Mouse (Mus musculus): ENCODE results near the gene Olfr231. TPM values are rescaled to one million over a fixed set of nuclear protein-coding genes. Genes with fewer than 3 reads are reported as not detected.

Olfr231 gene
- polyA plus RNA-seq (2015; fragmentation: Nextera tagmentation; extraction: Ambion mirVana), result not detected in 2 replicates

DNA sequence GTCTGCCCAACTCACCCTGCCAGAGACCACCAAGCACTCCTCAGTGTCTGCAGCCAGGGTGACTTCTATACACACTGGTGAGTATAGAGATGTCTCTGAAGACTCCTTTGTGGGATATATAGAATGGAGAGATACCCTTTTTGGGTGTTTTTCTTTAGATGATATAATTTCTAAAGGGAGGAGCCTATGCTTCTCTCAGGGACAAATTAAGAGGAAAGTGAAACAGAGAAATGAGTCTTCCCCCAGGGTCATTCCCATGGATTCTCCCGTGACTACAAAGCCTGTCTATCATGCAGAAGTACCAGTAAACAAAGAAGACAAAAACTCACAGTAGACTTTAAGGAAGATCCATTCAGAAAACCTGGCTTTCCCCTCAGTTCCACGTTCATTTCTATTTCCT, at the start of gene Olfr231:
Gene Olfr231 (minus strand): TSS at position 101 of the 400 bp plus-strand sequence.
- no peaks in the 10 kb centered on the region for H3K27me3 ChIP-seq (replicated peaks)
- 57% methylated on average over 2 of the region's 2 CpGs for WGBS
- H3K4me2 ChIP-seq, result no peak within 1 kb of the TSS
- H3K9ac ChIP-seq, result no peak within 1 kb of the TSS
- no peak within 1 kb of the TSS for H3K4me3 ChIP-seq
- H3K27ac ChIP-seq (replicated peaks), result no peak within 1 kb of the TSS
- H3K36me3 ChIP-seq, result no peaks in the 10 kb centered on the region
- ATAC-seq (ENCODE audit: extremely low read depth, insufficient number of reproducible peaks, low FRiP score, low TSS enrichment), result no peak
- no peaks in the 10 kb centered on the region for H3K4me1 ChIP-seq
- H3K9me3 ChIP-seq, result no peaks in the 10 kb centered on the region

DNA sequence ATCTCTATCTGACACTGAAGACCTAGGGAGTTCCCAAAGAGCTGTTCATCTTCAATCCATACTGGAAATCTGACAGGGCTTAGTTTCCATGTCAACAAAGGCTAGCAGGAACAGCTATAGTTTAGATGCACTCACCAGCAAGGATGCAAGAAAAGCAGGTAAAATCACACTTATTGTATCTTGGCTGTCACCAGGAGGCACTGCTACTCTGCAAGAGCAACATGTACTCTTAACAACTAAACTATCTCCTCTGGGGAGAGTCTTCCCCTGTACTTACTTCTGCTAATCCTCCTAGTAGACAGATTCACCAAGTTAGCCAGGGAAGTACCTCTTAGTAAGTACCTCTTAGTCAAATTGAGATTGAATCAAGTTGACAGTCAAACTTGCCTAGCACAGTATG, 48.1 kb upstream of the Olfr231 start:
- Histone ChIP-seq H3K4me1 (peaks cover 19% of the 10 kb centered on the region), H3K4me2 (no peak overlapping the region), H3K4me3 (no peak overlapping the region), H3K27ac (replicated peaks) (no peak overlapping the region), H3K27me3 (replicated peaks) (no peaks in the 10 kb centered on the region), H3K9ac (no peak overlapping the region), H3K36me3 (no peaks in the 10 kb centered on the region), H3K9me3 (no peaks in the 10 kb centered on the region)
- ATAC-seq (ENCODE audit: extremely low read depth, insufficient number of reproducible peaks, low FRiP score, low TSS enrichment), result no peak

DNA sequence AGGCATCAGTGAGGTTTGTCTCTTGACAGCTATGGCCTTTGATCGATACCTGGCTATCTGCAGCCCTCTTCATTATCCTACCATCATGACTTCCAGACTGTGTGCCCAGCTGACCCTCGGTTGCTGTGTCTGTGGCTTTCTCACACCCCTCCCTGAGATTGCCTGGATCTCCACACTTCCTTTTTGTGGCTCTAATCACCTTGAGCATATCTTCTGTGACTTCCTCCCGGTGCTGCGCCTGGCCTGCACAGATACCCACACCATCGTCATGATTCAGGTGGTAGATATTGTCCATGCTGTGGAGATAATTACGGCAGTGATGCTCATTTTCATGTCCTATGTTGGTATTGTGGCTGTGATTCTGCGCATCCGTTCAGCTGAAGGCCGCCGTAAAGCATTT, 38.1 kb upstream of the Olfr231 start:
- ATAC-seq (ENCODE audit: extremely low read depth, insufficient number of reproducible peaks, low FRiP score, low TSS enrichment), result no peak
- Histone ChIP-seq H3K36me3 (no peaks in the 10 kb centered on the region), H3K4me1 (no peaks in the 10 kb centered on the region), H3K27me3 (replicated peaks) (no peaks in the 10 kb centered on the region), H3K27ac (replicated peaks) (no peak overlapping the region), H3K4me3 (no peak overlapping the region), H3K4me2 (no peak overlapping the region), H3K9ac (no peak overlapping the region), H3K9me3 (no peaks in the 10 kb centered on the region)
- 78% methylated on average over 10 of the region's 10 CpGs for WGBS

DNA sequence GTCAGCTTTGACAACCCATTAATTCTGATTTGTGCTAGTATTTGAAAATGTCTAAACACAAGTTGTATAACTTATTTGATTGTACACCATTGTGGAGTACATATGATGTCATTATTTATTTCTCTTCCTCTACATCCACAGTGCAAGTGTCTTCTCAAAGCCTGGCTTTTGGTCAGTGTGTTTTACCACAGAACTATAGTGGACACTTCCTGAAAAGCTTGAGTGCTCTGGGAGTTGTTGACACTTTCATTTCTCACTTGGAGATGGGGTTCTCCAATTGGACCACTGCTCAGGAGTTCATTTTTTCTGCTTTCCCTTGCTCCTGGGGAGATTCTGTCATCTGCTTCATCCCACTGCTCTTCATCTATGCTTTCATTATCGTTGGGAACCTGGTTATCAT, 37.5 kb upstream of the Olfr231 start:
- Histone ChIP-seq H3K36me3 (no peaks in the 10 kb centered on the region), H3K4me1 (no peaks in the 10 kb centered on the region)
- WGBS, result 78% methylated on average over 1 of the region's 1 CpGs

DNA sequence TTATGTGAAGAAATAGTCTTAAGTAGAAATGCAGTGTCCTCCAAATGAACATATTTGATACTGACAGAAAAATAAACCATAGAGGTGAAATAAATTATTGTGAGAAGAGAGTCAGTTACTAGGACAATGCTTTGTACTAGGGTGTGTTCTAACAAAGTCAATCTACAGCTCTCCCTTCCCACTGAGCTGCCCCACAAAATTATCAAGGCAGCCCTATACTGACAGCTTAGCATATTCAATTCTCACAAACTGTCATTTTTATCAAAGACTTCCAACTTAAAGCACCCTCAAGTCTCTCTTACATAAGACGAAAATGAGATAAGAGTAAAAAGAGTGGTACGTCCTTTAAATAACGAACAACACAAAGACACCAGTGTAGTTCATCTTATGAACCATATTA, 36.7 kb upstream of the Olfr231 start:
- 73% methylated on average over 3 of the region's 3 CpGs for WGBS
- H3K27me3 ChIP-seq (replicated peaks), result no peaks in the 10 kb centered on the region
- no peak overlapping the region for H3K27ac ChIP-seq (replicated peaks)
- H3K9me3 ChIP-seq, result no peaks in the 10 kb centered on the region
- no peak overlapping the region for H3K4me3 ChIP-seq
- no peak overlapping the region for H3K4me2 ChIP-seq
- no peaks in the 10 kb centered on the region for H3K4me1 ChIP-seq
- no peak for ATAC-seq (ENCODE audit: extremely low read depth, insufficient number of reproducible peaks, low FRiP score, low TSS enrichment)
- H3K9ac ChIP-seq, result no peak overlapping the region
- H3K36me3 ChIP-seq, result no peaks in the 10 kb centered on the region

More for the DNA sequence above, 37.5 kb upstream of the Olfr231 start:
- no peak overlapping the region for H3K9ac ChIP-seq
- H3K27me3 ChIP-seq (replicated peaks), result no peaks in the 10 kb centered on the region
- H3K4me3 ChIP-seq, result no peak overlapping the region
- ATAC-seq (ENCODE audit: extremely low read depth, insufficient number of reproducible peaks, low FRiP score, low TSS enrichment), result no peak
- H3K27ac ChIP-seq (replicated peaks), result no peak overlapping the region
- H3K9me3 ChIP-seq, result no peaks in the 10 kb centered on the region
- H3K4me2 ChIP-seq, result no peak overlapping the region

DNA sequence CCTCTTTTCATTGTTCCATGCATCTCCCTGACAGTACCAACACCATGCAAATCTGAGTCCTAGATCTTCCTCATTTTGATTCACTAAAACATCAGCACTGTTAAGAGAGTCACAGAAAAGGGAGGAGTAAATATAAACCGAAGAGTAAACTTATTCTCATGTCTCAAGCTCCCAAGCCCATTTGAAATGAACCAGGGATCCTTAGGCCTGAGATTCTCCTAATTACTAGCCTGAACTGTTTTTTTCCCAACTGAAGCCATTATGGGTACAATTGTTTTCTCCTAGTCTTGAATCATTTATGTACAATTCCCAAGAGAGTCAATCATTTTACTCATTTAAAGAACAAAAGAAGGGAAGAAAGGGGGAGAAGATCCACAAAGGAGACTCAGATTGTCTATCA, 34.4 kb upstream of the Olfr231 start, which contains the start of gene Olfr420:
Gene Olfr420 (plus strand): TSS at position 301 of the 400 bp plus-strand sequence.
- ATAC-seq (ENCODE audit: extremely low read depth, insufficient number of reproducible peaks, low FRiP score, low TSS enrichment), result no peak
- Histone ChIP-seq H3K9me3 (no peaks in the 10 kb centered on the region), H3K9ac (no peak within 1 kb of the TSS), H3K27ac (replicated peaks) (no peak within 1 kb of the TSS), H3K4me1 (no peaks in the 10 kb centered on the region), H3K4me2 (no peak within 1 kb of the TSS), H3K36me3 (no peaks in the 10 kb centered on the region), H3K4me3 (no peak within 1 kb of the TSS), H3K27me3 (replicated peaks) (no peaks in the 10 kb centered on the region)
- 84% methylated on average over 1 of the region's 1 CpGs for WGBS

DNA sequence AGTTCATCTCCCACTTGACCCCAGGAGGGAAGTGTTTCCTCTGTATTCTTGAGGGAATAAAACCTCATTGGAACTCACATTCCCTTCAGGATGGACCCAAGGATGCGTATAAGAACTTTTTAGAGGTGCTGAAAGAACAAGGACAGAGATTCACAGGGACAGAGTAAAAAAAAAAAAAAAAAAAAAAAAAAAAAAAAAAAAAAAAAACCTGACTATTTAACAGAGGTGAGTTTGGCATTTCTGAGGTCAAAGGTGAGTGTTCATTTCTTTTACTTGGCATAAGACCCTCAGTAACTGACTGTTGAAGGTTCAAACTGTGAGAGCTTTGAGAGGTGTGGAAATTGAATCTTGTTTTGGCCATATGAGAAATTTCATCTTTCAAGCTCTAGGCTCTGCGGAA, 28.3 kb upstream of the Olfr231 start:
- H3K4me2 ChIP-seq, result no peak overlapping the region
- WGBS, result 63% methylated on average over 2 of the region's 2 CpGs
- no peak for ATAC-seq (ENCODE audit: extremely low read depth, insufficient number of reproducible peaks, low FRiP score, low TSS enrichment)
- no peaks in the 10 kb centered on the region for H3K9me3 ChIP-seq
- H3K27ac ChIP-seq (replicated peaks), result no peak overlapping the region
- H3K36me3 ChIP-seq, result no peaks in the 10 kb centered on the region
- peaks cover 7% of the 10 kb centered on the region for H3K4me1 ChIP-seq
- no peak overlapping the region for H3K4me3 ChIP-seq
- no peak overlapping the region for H3K9ac ChIP-seq
- H3K27me3 ChIP-seq (replicated peaks), result no peaks in the 10 kb centered on the region

DNA sequence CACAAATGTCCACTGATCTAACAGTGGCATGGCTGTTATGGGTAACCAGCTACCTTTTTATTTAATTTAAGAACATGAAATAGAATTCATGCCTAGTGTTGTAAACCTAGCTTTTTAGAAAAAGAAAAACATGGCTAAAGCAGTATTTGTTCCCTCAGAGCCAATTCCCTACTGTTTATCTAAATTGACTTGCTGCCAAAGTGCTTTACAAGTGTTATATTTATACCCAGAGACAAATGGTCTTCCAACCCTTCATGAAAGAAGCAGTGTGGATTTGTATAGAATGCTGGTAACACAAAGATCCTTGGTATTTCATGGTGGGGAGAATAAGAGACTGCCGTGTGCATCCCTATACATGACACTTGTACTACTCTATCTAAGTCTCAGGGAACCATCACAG, 25.7 kb upstream of the Olfr231 start:
- H3K4me3 ChIP-seq, result no peak overlapping the region
- H3K27me3 ChIP-seq (replicated peaks), result no peaks in the 10 kb centered on the region
- H3K9ac ChIP-seq, result no peak overlapping the region
- H3K27ac ChIP-seq (replicated peaks), result no peak overlapping the region
- H3K4me1 ChIP-seq, result peaks cover 7% of the 10 kb centered on the region
- H3K9me3 ChIP-seq, result no peaks in the 10 kb centered on the region
- WGBS, result 36% methylated on average over 1 of the region's 1 CpGs
- no peak overlapping the region for H3K4me2 ChIP-seq
- no peaks in the 10 kb centered on the region for H3K36me3 ChIP-seq
- ATAC-seq (ENCODE audit: extremely low read depth, insufficient number of reproducible peaks, low FRiP score, low TSS enrichment), result no peak

DNA sequence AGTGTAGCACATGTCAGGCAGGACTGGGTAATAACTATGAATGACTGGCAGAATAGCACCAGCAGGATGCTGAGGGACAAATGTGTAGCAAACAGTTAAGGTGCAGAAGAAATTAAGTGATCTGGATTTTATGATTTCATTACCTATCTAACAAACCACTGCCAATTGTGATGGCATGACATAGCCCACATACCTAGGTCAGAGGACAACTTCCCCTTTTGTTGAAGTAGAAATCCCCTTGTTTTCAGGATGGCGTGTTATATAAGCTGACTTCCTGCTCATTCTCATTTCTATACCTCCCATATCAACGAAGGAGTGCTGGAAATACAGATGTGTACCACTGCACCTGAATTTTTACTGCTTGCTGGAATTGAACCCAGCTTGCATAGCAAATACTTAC, 20.4 kb upstream of the Olfr231 start:
- WGBS, result 71% methylated on average over 2 of the region's 2 CpGs
- Histone ChIP-seq H3K4me1 (no peaks in the 10 kb centered on the region), H3K9ac (no peak overlapping the region), H3K27me3 (replicated peaks) (no peaks in the 10 kb centered on the region), H3K9me3 (no peaks in the 10 kb centered on the region), H3K27ac (replicated peaks) (no peak overlapping the region), H3K4me2 (no peak overlapping the region), H3K36me3 (no peaks in the 10 kb centered on the region), H3K4me3 (no peak overlapping the region)
- no peak for ATAC-seq (ENCODE audit: extremely low read depth, insufficient number of reproducible peaks, low FRiP score, low TSS enrichment)

DNA sequence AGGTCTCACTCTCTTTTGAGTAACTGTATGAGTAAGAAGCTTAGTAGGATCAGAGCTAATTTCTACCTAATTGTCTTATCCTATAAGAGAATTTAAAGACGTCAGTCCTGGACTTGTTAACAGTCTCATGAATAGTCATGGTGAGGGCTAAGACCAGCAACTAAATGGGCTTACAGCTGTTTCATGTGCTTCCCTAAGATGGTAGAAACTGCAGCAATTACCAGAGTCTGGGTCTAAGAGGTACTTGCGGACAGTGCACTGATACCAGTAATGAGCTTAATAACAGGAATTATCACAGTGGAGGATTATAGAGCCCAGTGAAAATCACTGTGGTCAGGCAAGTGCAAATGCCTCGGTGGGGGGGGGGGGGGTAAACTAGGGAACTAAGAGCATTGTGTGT, 11.0 kb upstream of the Olfr231 start:
- no peak for ATAC-seq (ENCODE audit: extremely low read depth, insufficient number of reproducible peaks, low FRiP score, low TSS enrichment)

DNA sequence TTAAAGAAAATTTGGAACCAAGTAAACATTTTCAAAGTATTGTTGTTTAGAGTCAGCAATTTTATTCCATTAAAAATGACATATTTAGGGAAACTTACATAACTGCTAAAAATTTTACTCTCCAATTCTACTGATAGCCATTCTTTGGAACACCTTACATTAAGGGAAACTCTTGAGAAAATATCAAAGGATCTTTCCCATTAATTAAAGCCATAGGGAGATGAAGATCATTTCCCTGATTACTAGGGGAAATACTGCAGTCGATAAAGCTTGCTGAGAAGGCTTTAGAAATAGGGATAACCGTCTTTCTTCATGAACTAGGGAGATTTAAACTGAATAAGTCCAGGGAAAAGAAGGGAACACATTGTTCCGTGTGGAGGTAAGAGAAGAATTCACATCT, 10.3 kb upstream of the Olfr231 start, which contains the start of gene Olfr424:
Gene Olfr424 (plus strand): TSS at position 301 of the 400 bp plus-strand sequence.
- no peak for ATAC-seq (ENCODE audit: extremely low read depth, insufficient number of reproducible peaks, low FRiP score, low TSS enrichment)
- Histone ChIP-seq H3K9ac (no peak within 1 kb of the TSS), H3K27ac (replicated peaks) (no peak within 1 kb of the TSS), H3K27me3 (replicated peaks) (no peaks in the 10 kb centered on the region), H3K9me3 (no peaks in the 10 kb centered on the region), H3K36me3 (no peaks in the 10 kb centered on the region), H3K4me3 (no peak within 1 kb of the TSS), H3K4me1 (no peaks in the 10 kb centered on the region), H3K4me2 (no peak within 1 kb of the TSS)
- 78% methylated on average over 3 of the region's 3 CpGs for WGBS

More for the DNA sequence above, 11.0 kb upstream of the Olfr231 start:
- no peaks in the 10 kb centered on the region for H3K36me3 ChIP-seq
- no peak overlapping the region for H3K27ac ChIP-seq (replicated peaks)
- H3K9ac ChIP-seq, result no peak overlapping the region
- H3K9me3 ChIP-seq, result no peaks in the 10 kb centered on the region
- no peak overlapping the region for H3K4me3 ChIP-seq
- WGBS, result 64% methylated on average over 3 of the region's 3 CpGs
- H3K27me3 ChIP-seq (replicated peaks), result no peaks in the 10 kb centered on the region
- H3K4me1 ChIP-seq, result no peaks in the 10 kb centered on the region
- H3K4me2 ChIP-seq, result no peak overlapping the region

DNA sequence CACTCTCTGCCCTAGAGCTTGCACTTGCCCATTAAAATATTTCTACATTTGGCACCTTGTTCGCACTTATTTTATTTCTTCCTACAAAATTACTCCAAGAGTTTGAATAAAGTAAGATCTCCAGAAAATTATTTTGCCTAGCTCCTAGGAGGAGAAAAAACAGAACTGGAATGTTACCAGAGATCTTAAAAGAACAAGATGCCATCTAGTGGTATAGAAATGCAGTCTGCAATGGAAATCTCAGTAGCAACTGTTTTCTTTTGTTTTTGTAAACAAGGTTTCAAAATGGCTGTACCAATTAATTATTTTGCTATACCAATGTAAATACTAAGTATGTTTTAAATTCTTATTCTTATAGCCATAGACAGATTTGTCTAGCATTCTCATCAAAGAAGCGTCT, 17.2 kb downstream of the Olfr231 start:
- ATAC-seq (ENCODE audit: extremely low read depth, insufficient number of reproducible peaks, low FRiP score, low TSS enrichment), result no peak
- 47% methylated on average over 2 of the region's 2 CpGs for WGBS
- no peak overlapping the region for H3K27ac ChIP-seq (replicated peaks)

More for the DNA sequence above, 17.2 kb downstream of the Olfr231 start:
- Histone ChIP-seq H3K9ac (no peak overlapping the region), H3K9me3 (no peaks in the 10 kb centered on the region), H3K4me2 (no peak overlapping the region), H3K27me3 (replicated peaks) (no peaks in the 10 kb centered on the region), H3K4me3 (no peak overlapping the region), H3K36me3 (no peaks in the 10 kb centered on the region), H3K4me1 (no peaks in the 10 kb centered on the region)

All from heart, embryonic 13.5 days (tissue).